Mouse (Mus musculus): ENCODE data around the gene Arf6. TPM values are rescaled to one million over a fixed set of nuclear protein-coding genes. Genes with fewer than 3 reads are reported as not detected.
"Not testable (repeated sequence)": the region's sequence is repeated elsewhere in the genome, so short reads cannot be mapped to it uniquely, and the experiment has no call there.

Gene Arf6
- 10 to 100 TPM; 49.1 to 50.3 TPM for total RNA-seq (2021)

- DNase-seq (ENCODE audit: extremely low spot score in 1 of 2, low spot score in 1 of 2): peak; percentile 97 to 98
Measured at GRCm38 (mm10) chr12:69371854-69372671, at the start of gene Arf6, which contains the start of gene Gm9887. Gene Arf6, plus strand, starts transcription at chr12:69372150. Gene Gm9887, minus strand, starts transcription at chr12:69372458.

GRCm38 (mm10) chr12:69331187-69331586 is 40.8 kb upstream of the Arf6 start:
- DNase-seq (ENCODE audit: extremely low spot score in 1 of 2, low spot score in 1 of 2): no peak

GRCm38 (mm10) chr12:69332147-69332546 is 39.8 kb upstream of the Arf6 start:
- DNase-seq (ENCODE audit: extremely low spot score in 1 of 2, low spot score in 1 of 2): no peak

- DNase-seq (ENCODE audit: extremely low spot score in 1 of 2, low spot score in 1 of 2): peak in 1 of 2 experiments; percentile 16
Measured at GRCm38 (mm10) chr12:69333547-69333946, 38.4 kb upstream of the Arf6 start.

- DNase-seq (ENCODE audit: extremely low spot score in 1 of 2, low spot score in 1 of 2): no peak
Measured at GRCm38 (mm10) chr12:69349928-69350327, 22.0 kb upstream of the Arf6 start.

- DNase-seq (ENCODE audit: extremely low spot score in 1 of 2, low spot score in 1 of 2): no peak
Measured at GRCm38 (mm10) chr12:69351685-69352084, 20.3 kb upstream of the Arf6 start.

GRCm38 (mm10) chr12:69356546-69357299 is 15.2 kb upstream of the Arf6 start, which contains the start of gene Nemf:
Gene Nemf, minus strand, starts transcription at chr12:69357165.
- DNase-seq (ENCODE audit: extremely low spot score in 1 of 2, low spot score in 1 of 2): peak; percentile 69 to 85

GRCm38 (mm10) chr12:69357300-69357646 is 14.7 kb upstream of the Arf6 start:
- no peak for DNase-seq (ENCODE audit: extremely low spot score in 1 of 2, low spot score in 1 of 2)

- DNase-seq (ENCODE audit: extremely low spot score in 1 of 2, low spot score in 1 of 2): no peak
Measured at GRCm38 (mm10) chr12:69360655-69360996, 11.3 kb upstream of the Arf6 start.

GRCm38 (mm10) chr12:69360997-69361899 is 10.7 kb upstream of the Arf6 start:
- DNase-seq (ENCODE audit: extremely low spot score in 1 of 2, low spot score in 1 of 2): peak; percentile 99 to 100

- no peak for DNase-seq (ENCODE audit: extremely low spot score in 1 of 2, low spot score in 1 of 2)
Measured at GRCm38 (mm10) chr12:69361919-69362318, 10.0 kb upstream of the Arf6 start.

- DNase-seq (ENCODE audit: extremely low spot score in 1 of 2, low spot score in 1 of 2): no peak
Measured at GRCm38 (mm10) chr12:69362388-69362787, 9.6 kb upstream of the Arf6 start.

- DNase-seq (ENCODE audit: extremely low spot score in 1 of 2, low spot score in 1 of 2): not testable (repeated sequence)
Measured at GRCm38 (mm10) chr12:69363110-69363509, 8.8 kb upstream of the Arf6 start.

- peak; percentile 57 to 58 for DNase-seq (ENCODE audit: extremely low spot score in 1 of 2, low spot score in 1 of 2)
Measured at GRCm38 (mm10) chr12:69363899-69364762, 7.8 kb upstream of the Arf6 start.

GRCm38 (mm10) chr12:69365757-69366156 is 6.2 kb upstream of the Arf6 start:
- no peak for DNase-seq (ENCODE audit: extremely low spot score in 1 of 2, low spot score in 1 of 2)

- no peak for DNase-seq (ENCODE audit: extremely low spot score in 1 of 2, low spot score in 1 of 2)
Measured at GRCm38 (mm10) chr12:69366424-69366823, 5.5 kb upstream of the Arf6 start.

GRCm38 (mm10) chr12:69367557-69367956 is 4.4 kb upstream of the Arf6 start:
- no peak for DNase-seq (ENCODE audit: extremely low spot score in 1 of 2, low spot score in 1 of 2)

- no peak for DNase-seq (ENCODE audit: extremely low spot score in 1 of 2, low spot score in 1 of 2)
Measured at GRCm38 (mm10) chr12:69370936-69371335, 1.0 kb upstream of the Arf6 start.

- no peak for DNase-seq (ENCODE audit: extremely low spot score in 1 of 2, low spot score in 1 of 2)
Measured at GRCm38 (mm10) chr12:69371421-69371853, 513 bp upstream of the Arf6 start.
